Mouse (Mus musculus) limb, embryonic 13.5 days (tissue): ENCODE data around the gene Galnt4. TPM values are rescaled to one million over a fixed set of nuclear protein-coding genes. Genes with fewer than 3 reads are reported as not detected.
A peak's percentile ranks its signal among the peaks of the same experiment; 100 is the strongest.

Source experiments
- ATAC-seq: fragments of 200-750 bp; cut with Nextera tagmentation; 2 replicates; pipeline ENCODE4 v1.8.0; 2017; ENCODE audit warnings: low read depth, moderate number of reproducible peaks, moderate TSS enrichment; ENCODE audit not compliant: low FRiP score
- H3K27ac ChIP-seq: fragments of 300-500 bp; sonication (generic); 2 replicates; pipeline ENCODE4 v1.5.1; 2015; ENCODE audit warnings: inconsistent platforms, mild to moderate bottlenecking, moderate library complexity
- H3K27me3 ChIP-seq: fragments of 300-500 bp; sonication (generic); 2 replicates; pipeline ENCODE4 v1.6.1; 2015; ENCODE audit warnings: mild to moderate bottlenecking, inconsistent platforms
- H3K36me3 ChIP-seq: fragments of 300-500 bp; sonication (generic); 2 replicates; pipeline ENCODE4 v1.6.1; 2015; ENCODE audit warnings: inconsistent platforms, mild to moderate bottlenecking, moderate library complexity
- H3K4me1 ChIP-seq: fragments of 300-500 bp; sonication (generic); 2 replicates; pipeline ENCODE4 v1.6.1; 2015; ENCODE audit warnings: inconsistent platforms
- H3K4me2 ChIP-seq: fragments of 300-500 bp; sonication (generic); replicated peaks from 2 replicates; pipeline ENCODE4 v1.6.1; 2015; ENCODE audit warnings: inconsistent platforms, mild to moderate bottlenecking, moderate library complexity
- H3K4me3 ChIP-seq: fragments of 300-500 bp; sonication (generic); 2 replicates; pipeline ENCODE4 v1.5.1; 2015; ENCODE audit warnings: moderate library complexity, mild to moderate bottlenecking, inconsistent platforms
- H3K9ac ChIP-seq: fragments of 300-500 bp; sonication (generic); 2 replicates; pipeline ENCODE4 v1.6.1; 2015; ENCODE audit warnings: mild to moderate bottlenecking, inconsistent platforms
- H3K9me3 ChIP-seq: fragments of 300-500 bp; sonication (generic); 2 replicates; pipeline ENCODE4 v1.6.1; 2016; ENCODE audit warnings: inconsistent platforms
- WGBS: fragments of 180-500 bp; shearing (Covaris S2); methylation state at CpG from one replicate; pipeline ENCODE4 v1.1.7; 2015; 5-methylcytosine and 5-hydroxymethylcytosine counted together
- polyA plus RNA-seq: library from polyadenylated mRNA; unstranded; fragments of >200 nt; fragmentation: Nextera tagmentation; extraction: Ambion mirVana; gene quantifications from 2 replicates; pipeline ENCODE4 v1.2.1, GENCODE M21; 2015

Galnt4 gene
- polyA plus RNA-seq, 1 experiment from 2014 or later, result 10.1 TPM

DNA sequence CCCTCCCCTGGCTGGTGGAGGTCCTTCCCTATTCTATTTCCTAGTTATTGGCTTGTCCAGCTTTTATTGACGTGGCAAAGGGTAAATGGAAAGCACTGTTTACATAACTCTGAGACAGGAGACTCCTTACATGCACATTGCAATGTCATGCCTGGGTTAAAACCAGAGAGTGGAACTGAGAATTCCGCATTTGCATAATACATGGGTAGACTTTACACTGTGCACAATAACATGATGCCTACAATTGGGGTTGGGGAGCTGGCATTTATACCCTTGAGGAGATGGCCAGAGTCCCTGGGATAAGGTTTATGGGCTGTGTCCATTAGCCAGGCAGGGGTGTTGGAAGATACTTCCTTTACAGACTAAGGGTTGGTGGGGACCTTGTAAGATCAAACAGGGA lies 14.6 kb upstream of the Galnt4 start:
- Histone ChIP-seq H3K4me3 (no peak overlapping the region), H3K27ac (no peak overlapping the region), H3K9me3 (no peaks in the 10 kb centered on the region), H3K4me2 (no peak overlapping the region), H3K4me1 (no peaks in the 10 kb centered on the region), H3K36me3 (no peaks in the 10 kb centered on the region), H3K27me3 (no peaks in the 10 kb centered on the region), H3K9ac (no peak overlapping the region)
- ATAC-seq, result no peak
- 66% methylated on average over 2 of the region's 2 CpGs for WGBS

DNA sequence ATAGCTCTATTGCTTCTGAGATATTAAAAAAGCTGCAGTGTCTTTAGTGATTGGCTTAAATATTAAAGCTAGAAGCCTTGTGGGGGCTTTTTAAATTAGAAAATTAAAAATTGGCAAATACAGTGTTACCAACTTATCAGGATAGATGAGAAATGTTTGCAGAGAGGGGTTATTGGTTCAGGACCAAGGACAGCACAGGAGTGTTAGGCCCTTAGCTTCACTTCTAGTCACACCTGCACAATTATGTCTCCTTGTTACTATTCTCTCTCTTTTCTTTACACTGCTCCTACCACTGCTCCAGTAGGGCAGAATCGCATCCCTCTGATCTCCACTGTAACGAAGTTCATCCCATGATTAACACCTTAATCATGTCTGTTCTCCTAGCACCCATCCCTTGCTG lies 12.8 kb upstream of the Galnt4 start:
- no peaks in the 10 kb centered on the region for H3K36me3 ChIP-seq
- no peaks in the 10 kb centered on the region for H3K27me3 ChIP-seq
- H3K4me3 ChIP-seq, result no peak overlapping the region
- no peak for ATAC-seq
- no peaks in the 10 kb centered on the region for H3K9me3 ChIP-seq
- no peaks in the 10 kb centered on the region for H3K4me1 ChIP-seq
- H3K9ac ChIP-seq, result no peak overlapping the region
- H3K4me2 ChIP-seq, result no peak overlapping the region
- 63% methylated on average over 2 of the region's 2 CpGs for WGBS
- no peak overlapping the region for H3K27ac ChIP-seq

DNA sequence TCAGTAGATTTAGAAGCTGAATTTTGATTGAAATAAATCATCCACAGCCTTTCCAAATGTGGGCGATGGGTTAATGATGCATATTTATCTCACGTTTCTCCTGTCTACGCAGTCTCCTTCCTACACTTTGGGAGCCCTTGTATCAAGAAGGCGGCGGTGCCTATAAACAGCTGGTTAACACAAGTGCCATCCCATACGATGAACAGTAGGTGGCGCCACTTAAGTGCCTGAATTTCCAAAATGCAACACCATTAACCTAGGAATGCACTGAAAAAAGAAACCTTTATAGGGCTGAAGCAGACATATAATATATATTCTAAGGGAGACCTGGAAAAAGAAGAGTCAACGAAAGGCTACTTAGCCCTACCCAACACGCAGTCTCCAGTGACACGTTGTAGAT lies 10.6 kb upstream of the Galnt4 start:
- ATAC-seq, result no peak
- H3K9ac ChIP-seq, result no peak overlapping the region
- H3K36me3 ChIP-seq, result no peaks in the 10 kb centered on the region
- no peak overlapping the region for H3K4me2 ChIP-seq
- no peak overlapping the region for H3K27ac ChIP-seq
- no peak overlapping the region for H3K4me3 ChIP-seq
- H3K9me3 ChIP-seq, result no peaks in the 10 kb centered on the region
- H3K4me1 ChIP-seq, result no peaks in the 10 kb centered on the region
- no peaks in the 10 kb centered on the region for H3K27me3 ChIP-seq
- 73% methylated on average over 10 of the region's 10 CpGs for WGBS

DNA sequence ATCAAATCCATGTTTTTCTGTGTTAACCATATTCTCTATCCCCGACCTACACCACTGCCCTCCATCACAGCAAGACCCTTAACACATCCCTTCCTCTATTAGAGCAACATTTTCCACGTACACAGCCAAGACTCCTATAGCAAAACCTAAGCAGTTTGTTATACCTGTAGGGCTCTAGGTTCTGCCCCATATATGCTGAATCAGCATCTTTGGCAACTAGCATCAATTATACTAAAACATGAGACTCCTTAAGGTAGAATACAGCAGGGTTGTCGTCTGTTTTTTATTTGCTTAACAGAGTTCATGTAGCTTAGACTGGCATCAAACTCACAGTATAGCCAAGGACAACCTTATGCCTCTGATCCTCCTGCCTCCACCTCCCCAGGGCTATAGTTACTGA lies 2.4 kb upstream of the Galnt4 start:
- peak overlapping the region; percentile 95 for H3K4me2 ChIP-seq
- H3K9ac ChIP-seq, result no peak overlapping the region
- 70% methylated on average over 3 of the region's 3 CpGs for WGBS
- H3K36me3 ChIP-seq, result peaks cover 13% of the 10 kb centered on the region
- no peaks in the 10 kb centered on the region for H3K27me3 ChIP-seq
- H3K4me3 ChIP-seq, result peak overlapping the region; percentile 91; the same call in 1 of the 2 replicates
- no peak for ATAC-seq
- no peak overlapping the region for H3K27ac ChIP-seq
- H3K9me3 ChIP-seq, result peaks cover 8% of the 10 kb centered on the region; the same call in 1 of the 2 replicates
- H3K4me1 ChIP-seq, result peaks cover 24% of the 10 kb centered on the region

DNA sequence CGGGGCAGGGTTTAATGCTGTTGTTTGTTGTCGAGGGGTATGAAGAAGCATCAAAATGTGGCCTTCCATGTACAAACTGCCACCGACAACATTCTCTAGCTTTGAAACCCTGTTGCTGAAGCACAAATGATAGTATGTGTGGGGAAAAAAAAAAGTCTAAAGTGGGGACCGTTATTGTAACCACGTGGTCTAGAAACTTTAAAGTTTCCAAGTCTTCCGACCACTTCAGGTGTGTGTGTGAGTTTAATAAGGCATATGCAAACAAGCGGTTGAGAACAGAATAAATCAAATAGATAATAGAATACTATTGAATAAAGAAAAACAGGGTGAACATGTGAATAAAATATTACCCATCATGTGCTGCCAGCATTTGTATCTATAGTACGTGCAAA lies 1.7 kb upstream of the Galnt4 start:
- H3K27ac ChIP-seq, result peak overlapping the region; percentile 87; the same call in 1 of the 2 replicates
- ATAC-seq, result no peak
- peaks cover 30% of the 10 kb centered on the region for H3K4me1 ChIP-seq
- peaks cover 20% of the 10 kb centered on the region for H3K36me3 ChIP-seq
- peak overlapping the region; percentile 88 for H3K9ac ChIP-seq
- peaks cover 8% of the 10 kb centered on the region; the same call in 1 of the 2 replicates for H3K9me3 ChIP-seq
- WGBS, result 28% methylated on average over 8 of the region's 8 CpGs
- peak overlapping the region; percentile 95 for H3K4me2 ChIP-seq
- H3K4me3 ChIP-seq, result peak overlapping the region; percentile 91
- H3K27me3 ChIP-seq, result no peaks in the 10 kb centered on the region

DNA sequence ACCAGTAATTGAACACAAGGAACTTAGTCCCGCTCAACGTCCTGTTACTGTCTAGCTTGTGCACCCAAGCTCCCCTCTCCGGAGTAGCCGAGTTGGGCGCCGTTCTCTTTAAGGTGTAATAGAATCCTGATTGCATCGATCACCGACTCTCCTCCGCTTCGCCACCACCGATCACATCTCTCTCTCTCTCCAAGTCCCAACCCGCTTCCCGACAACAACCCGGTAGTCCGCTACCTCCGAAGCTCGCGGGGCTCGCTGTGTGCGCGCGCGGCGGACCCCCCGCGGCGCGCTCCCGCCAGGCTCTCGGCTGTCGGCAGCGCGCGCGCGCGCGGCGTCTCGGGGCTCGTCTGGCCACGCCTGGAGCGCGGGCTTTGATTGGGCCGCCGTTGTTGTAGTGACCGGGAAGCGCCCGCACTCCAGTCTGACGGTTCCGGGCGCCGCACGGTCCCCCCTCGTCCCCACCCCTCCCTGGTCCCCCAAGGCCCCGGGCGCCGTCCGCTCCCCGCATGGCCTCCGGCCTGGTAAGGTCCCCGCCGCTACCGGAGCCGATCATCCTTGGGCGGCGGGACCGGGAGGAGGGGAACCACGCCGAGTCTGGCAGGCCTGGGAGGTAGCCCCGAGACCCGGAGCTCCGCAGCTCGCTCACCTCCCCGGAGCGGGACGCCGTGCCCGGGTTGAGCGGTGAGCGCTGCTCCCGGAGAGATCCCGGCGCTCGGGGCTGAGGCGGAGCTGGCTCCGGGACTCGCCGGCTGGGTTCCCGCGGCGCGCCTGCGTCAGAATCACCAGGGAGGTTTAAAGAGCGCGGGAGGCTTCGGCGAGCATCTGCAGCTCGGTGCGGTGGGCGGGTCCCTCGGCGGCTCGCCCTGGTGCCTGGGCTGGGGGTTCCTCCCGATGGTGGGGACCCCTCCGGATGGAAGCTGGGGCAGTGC lies 992 bp upstream of the Galnt4 start, which contains the start of gene Poc1b:
Gene Poc1b (plus strand): TSS at position 334 of the 929 bp plus-strand sequence.
- H3K9ac ChIP-seq, result peak within 1 kb of the TSS; percentile 88
- H3K4me1 ChIP-seq, result peaks cover 32% of the 10 kb centered on the region
- H3K4me2 ChIP-seq, result peak within 1 kb of the TSS; percentile 95
- WGBS, result under 1% methylated on average over 94 of the region's 106 CpGs
- peak; percentile 92 for ATAC-seq
- H3K9me3 ChIP-seq, result peaks cover 8% of the 10 kb centered on the region; the same call in 1 of the 2 replicates
- peak within 1 kb of the TSS; percentile 91 for H3K4me3 ChIP-seq
- peaks cover 22% of the 10 kb centered on the region for H3K36me3 ChIP-seq
- H3K27me3 ChIP-seq, result no peaks in the 10 kb centered on the region
- H3K27ac ChIP-seq, result peak within 1 kb of the TSS; percentile 87

DNA sequence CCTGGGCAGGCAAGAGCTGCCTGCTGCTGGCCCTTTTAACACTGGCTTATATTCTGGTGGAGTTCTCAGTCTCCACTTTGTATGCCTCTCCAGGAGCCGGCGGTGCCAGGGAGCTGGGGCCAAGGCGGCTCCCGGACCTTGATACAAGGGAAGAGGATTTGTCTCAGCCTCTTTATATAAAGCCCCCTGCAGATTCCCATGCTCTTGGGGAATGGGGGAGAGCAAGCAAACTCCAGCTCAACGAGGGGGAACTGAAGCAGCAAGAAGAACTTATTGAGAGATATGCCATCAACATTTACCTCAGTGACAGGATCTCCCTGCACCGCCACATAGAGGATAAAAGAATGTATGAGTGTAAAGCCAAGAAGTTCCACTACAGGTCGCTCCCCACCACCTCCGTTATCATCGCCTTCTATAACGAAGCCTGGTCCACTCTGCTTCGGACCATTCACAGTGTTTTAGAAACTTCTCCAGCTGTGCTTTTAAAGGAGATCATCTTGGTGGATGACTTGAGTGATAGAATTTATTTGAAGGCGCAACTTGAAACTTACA lies 548 bp downstream of the Galnt4 start:
- H3K27ac ChIP-seq, result peak overlapping the region; percentile 87; the same call in 1 of the 2 replicates
- peaks cover 22% of the 10 kb centered on the region for H3K36me3 ChIP-seq
- H3K4me3 ChIP-seq, result peak overlapping the region; percentile 91
- peak overlapping the region; percentile 88 for H3K9ac ChIP-seq
- ATAC-seq, result no peak
- peak overlapping the region; percentile 95 for H3K4me2 ChIP-seq
- no peaks in the 10 kb centered on the region for H3K27me3 ChIP-seq
- 35% methylated on average over 12 of the region's 12 CpGs for WGBS
- peaks cover 32% of the 10 kb centered on the region for H3K4me1 ChIP-seq
- peaks cover 8% of the 10 kb centered on the region; the same call in 1 of the 2 replicates for H3K9me3 ChIP-seq

DNA sequence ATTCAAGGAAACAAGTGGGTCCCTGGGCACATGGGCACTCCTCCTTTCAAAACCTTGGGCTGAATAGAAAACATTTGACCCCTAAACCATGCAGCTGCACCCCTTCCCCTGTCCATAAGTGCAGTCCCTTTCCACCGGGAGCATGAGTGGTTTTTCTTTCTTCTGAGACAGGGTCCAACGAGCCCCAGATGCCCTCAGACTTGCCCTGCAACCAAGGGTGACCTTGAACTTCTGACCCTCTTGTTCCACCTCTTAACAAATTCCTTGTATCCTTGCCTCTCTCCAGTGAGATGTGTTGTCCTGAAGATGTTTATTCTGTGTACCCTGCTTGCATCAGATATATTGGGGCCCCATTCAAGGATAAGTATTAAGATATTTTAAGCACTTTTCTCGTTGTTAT lies 5.6 kb downstream of the Galnt4 start:
- Histone ChIP-seq H3K27me3 (no peaks in the 10 kb centered on the region), H3K9me3 (peaks cover 8% of the 10 kb centered on the region; the same call in 1 of the 2 replicates), H3K4me1 (peaks cover 48% of the 10 kb centered on the region), H3K36me3 (peaks cover 22% of the 10 kb centered on the region), H3K4me2 (no peak overlapping the region), H3K9ac (no peak overlapping the region), H3K4me3 (no peak overlapping the region), H3K27ac (no peak overlapping the region)
- no peak for ATAC-seq
- 42% methylated on average over 3 of the region's 3 CpGs for WGBS

DNA sequence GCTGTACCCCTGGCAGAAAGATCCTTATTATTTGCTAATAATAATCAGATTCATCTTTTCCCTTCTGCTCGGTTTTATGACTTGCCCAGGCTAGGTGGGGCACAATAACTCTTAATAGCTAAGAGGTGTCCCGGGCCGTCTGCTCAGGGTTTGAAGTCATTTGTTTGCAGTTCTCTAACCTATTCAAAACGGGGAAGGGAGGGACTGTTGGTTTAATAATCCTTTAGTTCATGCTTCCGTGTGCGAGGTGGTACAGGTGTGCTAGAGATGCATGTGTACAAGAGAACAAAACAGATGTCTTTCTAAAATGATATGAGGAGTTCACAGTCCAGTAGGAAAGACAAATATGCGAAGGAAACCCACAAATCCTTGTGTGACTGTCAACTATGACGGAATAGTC lies 6.3 kb downstream of the Galnt4 start:
- ATAC-seq, result no peak
- no peak overlapping the region for H3K4me3 ChIP-seq
- WGBS, result 62% methylated on average over 8 of the region's 8 CpGs
- no peak overlapping the region for H3K4me2 ChIP-seq
- peaks cover 6% of the 10 kb centered on the region; the same call in 1 of the 2 replicates for H3K9me3 ChIP-seq
- no peaks in the 10 kb centered on the region for H3K27me3 ChIP-seq
- H3K27ac ChIP-seq, result no peak overlapping the region
- H3K4me1 ChIP-seq, result peaks cover 48% of the 10 kb centered on the region
- H3K36me3 ChIP-seq, result peaks cover 19% of the 10 kb centered on the region
- no peak overlapping the region for H3K9ac ChIP-seq

DNA sequence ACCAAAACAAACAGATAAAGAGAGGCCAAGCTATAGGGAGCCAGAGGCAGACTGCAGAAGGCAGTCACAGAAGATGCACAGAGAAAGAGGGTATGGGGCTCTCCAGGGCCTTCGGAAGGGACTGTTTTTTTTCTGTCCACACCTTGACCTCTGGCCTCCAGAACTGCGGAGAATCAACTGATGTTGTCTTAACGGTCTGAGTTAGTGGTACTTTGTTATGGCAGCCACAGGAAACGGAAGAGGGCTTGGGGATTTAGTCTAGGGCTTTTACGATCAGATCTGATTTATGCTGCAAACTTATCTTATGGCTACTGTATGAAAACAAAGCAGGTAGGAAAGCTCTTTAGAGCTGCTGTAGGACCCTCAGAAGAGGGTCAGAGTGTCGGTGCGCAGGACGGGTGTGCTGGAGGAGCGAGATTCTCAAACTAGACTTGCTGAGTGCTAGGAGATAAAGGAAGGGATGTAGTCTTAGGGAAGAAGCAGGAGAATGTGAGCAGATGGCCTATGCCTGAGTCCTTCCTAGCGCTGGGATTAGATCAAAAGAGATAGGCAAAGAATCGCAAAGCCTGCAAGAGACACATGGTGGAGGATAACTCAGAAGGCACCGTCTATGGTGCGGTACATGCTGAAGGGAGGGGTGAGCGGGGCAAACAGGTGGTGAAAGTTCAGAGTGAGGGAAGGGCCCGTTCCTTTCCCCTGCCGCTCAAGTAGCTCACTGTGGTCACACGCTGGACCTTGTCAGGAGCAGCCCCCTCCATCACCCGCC lies 7.7 kb downstream of the Galnt4 start:
- 21% methylated on average over 18 of the region's 18 CpGs for WGBS
- Histone ChIP-seq H3K4me1 (peaks cover 48% of the 10 kb centered on the region), H3K4me3 (no peak overlapping the region), H3K27ac (no peak overlapping the region), H3K36me3 (peaks cover 8% of the 10 kb centered on the region), H3K9ac (no peak overlapping the region), H3K4me2 (peak overlapping the region; percentile 41), H3K27me3 (no peaks in the 10 kb centered on the region), H3K9me3 (no peaks in the 10 kb centered on the region)
- ATAC-seq, result no peak

DNA sequence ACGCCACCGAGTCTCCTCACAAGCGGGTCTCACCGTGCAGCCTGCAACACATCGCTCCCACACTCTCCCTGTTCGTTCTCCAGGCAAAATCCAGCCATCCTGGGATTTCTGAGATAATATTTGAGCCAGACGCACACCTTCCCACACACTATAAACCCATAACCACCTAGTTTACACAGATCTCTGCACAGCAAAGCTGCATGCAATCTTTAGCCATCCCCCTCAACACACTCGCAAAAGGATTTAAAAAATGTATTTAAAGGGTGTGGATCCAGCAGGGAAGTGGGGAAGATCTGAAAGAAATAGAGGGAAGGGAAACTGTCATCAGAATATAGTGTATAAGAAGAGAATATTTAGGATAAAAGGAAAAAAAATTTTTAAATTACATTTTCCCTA lies 8.3 kb downstream of the Galnt4 start:
- Histone ChIP-seq H3K4me1 (peaks cover 44% of the 10 kb centered on the region), H3K9ac (no peak overlapping the region), H3K4me2 (peak overlapping the region; percentile 41), H3K36me3 (peaks cover 2% of the 10 kb centered on the region), H3K9me3 (no peaks in the 10 kb centered on the region), H3K27ac (no peak overlapping the region), H3K27me3 (no peaks in the 10 kb centered on the region), H3K4me3 (no peak overlapping the region)
- 34% methylated on average over 8 of the region's 8 CpGs for WGBS
- no peak for ATAC-seq
